Mouse (Mus musculus) liver (tissue): ENCODE data around the gene Tspan9.
A peak's percentile ranks its signal among the peaks of the same experiment; 100 is the strongest.

Experiments used
- DNase-seq: peaks from one replicate; pipeline ENCODE4 v3.0.0-alpha.2; 2020; ENCODE audit warnings: mixed read lengths

Tspan9 gene

DNA sequence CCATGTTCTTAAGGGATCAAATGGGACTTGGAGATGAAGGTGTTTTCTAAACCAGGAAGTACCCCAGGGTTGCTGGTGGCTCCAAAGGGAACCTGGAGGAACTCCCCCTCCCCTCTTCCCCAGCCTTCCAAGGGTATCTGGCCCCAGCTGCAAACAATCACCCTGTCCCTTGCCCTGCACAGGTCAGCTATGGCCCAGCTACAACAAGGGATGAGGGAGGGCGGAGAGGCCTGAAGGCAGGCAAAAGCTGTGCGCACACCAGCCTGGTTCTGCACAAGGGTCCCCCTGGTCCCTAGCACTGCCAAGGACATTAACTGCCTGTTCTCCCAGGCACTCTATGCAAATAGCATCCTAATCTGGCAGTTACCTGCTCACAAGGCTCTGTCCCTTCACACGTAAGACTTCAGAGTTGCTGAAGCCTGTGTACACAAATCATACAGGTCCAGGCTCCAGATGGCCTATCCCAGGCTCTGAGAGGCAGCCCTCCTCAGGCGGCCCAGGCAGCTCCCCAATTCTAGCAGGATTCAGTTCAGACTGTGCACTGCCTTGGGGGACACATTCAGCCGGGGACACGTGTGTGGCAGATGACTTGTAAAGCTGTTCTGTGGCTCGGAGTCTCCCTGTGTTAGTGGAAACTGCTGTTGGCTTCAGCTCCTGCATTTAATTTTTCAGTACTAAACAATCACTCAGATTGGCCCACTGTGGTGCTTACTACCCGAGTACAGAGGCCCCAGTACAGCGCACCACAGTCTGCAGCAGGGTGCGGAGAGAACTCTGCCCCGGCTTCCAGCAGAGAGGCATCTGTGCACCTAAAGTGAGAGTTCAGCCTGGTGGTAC is 133.0 kb downstream of the Tspan9 start:
- DNase-seq = no peak

DNA sequence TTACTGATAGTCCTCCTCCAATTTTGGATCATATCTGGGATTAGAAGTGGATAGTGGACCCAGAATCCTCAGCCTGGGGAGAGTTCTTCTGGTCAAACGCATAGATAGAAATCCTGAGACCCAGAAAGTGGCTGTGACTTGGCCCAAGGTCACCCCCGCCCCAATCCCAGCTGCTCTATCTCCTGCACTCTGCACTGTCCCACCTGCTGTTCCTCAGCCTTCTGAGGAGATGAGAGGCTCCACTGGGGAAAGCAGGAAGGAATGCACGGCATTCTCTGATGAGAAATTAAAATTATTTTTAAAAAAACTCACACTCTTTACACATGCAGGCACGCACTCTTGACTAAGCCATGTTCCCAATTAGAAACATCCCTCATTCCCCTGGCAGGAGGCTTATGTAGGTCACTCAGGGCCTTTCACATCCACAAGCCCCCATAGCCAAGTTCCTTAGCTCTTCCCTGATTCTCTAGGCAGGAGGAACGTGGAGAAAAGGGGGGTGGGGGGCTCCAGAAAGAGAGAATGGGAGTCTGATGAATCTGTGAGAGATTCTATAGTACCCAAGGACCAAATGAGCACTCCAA is 135.3 kb downstream of the Tspan9 start:
- DNase-seq = no peak

DNA sequence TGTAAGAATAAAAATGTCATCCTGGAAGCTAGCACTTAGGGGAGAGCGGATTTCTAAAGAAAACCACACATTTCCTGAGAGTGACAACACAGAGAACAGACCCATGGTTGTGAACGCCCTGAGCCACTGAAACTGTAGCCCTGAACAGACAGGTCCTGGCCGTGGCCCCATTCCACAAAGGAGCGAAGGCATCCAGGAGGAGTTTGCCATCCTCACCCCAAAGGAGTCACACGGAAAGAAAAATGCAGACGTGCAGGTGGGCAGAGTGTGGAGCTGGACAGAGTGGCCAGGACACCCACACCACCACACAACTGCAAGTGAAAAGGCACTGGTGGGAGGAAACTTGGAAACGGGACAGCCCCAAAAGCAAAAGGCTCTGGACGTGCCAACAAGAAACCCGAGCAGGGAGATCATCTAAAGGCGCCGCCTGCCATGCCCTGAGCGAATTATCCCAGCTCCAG is 136.1 kb downstream of the Tspan9 start:
- DNase-seq = no peak

DNA sequence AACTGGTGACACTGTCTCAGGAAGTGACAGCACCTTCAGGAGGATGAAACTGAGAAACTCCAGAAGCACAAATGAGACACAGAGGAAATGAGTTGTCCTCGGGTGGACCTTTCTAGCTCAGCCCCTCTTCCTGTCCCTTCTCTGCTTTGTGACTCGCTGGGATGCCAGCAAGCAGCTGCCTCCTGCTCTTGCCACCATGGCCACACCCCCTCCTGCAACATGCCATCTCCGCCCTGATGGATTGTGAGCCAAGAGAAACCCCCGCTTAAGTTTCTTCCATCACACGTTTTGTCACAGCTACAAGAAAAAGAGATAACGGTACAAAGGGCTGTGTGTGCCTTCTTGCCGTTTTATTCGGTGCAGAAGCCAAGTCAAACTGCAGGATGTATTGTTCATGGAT is 137.2 kb downstream of the Tspan9 start:
- no peak for DNase-seq

DNA sequence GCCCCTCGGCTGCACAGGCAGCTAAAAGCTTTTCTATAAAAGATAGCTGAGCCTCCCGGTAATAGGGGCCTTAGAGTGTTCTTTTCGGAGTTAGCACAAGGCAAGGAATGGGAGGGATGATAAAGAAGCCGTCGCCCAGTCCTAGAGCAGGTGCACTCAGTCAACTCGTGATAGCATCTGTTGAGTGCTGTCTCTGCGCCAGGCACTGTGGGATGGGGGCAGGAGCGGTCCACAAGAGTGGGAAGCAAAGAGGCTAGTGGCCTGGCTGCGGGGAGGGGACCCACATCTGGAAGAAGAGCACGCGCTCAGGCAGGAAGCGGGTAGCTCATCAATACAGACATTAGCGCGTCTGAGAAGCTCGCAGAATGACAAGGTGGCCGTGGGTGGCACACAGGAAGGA is 138.8 kb downstream of the Tspan9 start:
- DNase-seq = no peak

DNA sequence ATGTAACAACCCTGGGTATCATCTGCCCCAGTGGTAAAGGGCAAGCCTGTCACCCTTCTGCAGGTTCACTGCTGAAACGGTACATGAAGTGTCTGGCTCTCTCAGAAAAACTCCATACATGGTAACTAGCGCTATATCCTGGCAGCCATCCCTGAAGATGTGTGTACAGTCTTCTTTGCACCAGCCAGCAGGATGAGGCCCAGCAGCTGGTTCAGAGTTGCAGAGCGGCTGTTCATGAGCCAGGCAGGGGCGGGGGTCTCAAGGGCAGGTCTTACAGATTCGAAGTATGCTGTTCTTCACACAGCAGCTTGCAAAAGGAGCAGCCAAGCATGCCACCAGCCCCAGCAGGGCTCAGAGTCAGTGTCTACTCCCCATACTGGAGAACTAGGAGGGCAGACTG is 139.9 kb downstream of the Tspan9 start:
- no peak for DNase-seq

DNA sequence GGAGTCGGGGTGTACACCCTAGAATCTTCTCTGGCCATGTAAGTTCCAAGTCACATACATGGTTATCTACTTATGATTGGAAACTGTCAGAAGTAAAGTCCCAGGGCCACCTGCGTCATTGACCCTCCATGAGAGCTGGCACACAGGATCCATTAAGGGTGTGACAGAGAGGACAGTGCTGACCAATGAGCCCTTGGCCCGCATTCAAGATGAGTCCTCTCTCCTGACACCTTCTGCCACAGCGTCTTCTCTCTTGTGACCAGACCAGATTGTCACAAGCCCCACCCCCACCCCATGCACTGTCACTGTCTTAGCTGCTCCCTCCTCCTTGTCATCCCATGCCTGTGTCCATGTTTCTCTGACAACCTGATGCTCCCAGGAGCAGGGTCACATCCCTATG is 140.7 kb downstream of the Tspan9 start:
- DNase-seq = no peak

DNA sequence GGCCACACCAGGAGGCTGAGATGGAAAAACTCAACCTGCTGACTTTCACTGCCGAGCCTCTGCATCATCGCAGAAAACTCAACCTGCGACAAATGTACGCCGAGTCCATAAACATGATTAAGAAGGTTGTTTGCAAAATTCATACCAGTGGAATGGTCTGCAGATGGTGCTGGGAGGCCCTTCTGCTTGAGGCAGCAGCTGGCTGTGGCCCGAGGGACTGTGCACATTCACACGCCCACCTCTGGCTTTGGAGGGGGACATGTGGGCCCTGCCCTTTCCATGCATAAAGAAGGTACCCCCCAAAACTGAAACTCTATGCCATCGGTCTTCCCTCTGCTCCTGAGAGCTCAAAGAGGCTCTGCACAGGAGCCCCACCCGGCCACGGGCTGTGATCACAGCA is 141.3 kb downstream of the Tspan9 start:
- no peak for DNase-seq

DNA sequence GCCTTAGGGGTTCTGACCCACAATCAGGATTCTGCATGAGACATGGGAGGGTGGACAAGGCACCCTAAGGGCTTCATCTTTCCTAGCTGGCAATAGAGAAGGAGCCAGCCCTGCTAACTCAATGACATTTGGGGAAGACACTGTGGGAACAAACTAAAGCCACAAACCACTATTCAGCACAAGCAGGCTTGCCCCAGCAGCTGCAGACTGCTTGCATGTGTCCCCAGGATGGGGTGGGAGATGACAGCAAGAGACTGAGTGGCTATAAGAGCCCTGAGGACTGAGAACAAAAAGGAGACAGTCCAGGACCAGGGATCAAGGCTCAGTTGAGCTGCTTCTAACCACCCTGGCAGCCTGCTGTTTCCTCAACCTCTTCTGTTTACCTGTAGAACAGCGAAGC is 141.8 kb downstream of the Tspan9 start:
- no peak for DNase-seq

DNA sequence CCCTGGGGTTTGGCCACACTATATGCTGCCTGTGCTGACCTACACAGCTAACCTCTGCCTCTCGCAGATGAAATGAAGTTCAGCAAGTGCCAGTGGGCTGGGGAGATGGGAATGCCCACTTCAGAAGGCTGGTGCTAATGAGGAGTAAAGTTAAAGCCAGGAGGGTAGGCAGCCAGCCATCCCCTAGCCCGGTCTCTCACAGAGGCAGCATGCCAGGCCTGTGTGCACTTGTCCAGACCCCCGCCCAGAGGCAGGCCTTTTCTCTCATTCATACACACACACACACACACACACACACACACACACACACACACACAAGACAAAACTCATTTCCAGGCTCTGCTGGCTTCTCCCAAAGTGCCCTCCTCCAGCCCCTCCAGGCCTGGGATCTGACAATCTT is 142.6 kb downstream of the Tspan9 start:
- DNase-seq = no peak

DNA sequence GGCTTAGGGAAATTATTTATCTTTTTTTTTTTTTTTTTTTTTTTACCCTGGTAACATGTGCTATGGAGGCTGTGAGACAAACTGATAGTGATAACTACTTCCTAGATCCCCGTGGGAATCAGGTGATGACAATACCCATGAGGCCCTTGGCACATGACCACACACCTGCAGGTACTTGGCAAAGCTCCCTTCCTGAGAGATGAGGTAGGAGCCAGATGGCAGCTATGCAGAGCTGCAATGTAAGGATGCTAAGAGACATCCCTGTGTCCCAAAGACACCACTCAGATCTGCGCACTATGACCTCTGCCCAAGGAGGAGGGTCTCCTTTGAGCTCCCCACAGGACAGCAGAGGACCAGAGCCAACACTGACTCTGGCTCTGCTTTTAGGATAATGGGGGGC is 144.3 kb downstream of the Tspan9 start:
- DNase-seq = no peak

DNA sequence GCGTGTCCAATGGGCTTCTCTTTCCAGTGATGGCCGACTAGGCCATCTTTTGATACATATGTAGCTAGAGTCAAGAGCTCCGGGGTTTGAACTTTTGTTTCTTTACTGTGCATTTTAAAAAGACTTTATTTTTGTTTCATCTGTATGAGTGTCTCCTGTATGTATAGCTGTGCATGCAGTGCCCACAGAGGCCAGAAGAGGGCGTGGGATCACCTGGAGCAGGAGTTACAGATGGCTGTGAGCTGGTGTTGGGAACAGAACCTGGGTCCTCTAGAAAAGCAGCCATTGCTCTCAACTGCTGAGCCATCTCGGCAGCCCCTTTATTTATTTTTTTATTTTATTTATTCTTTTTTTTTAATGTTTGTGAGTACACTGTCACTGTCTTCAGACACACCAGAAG is 146.5 kb downstream of the Tspan9 start:
- DNase-seq = no peak

DNA sequence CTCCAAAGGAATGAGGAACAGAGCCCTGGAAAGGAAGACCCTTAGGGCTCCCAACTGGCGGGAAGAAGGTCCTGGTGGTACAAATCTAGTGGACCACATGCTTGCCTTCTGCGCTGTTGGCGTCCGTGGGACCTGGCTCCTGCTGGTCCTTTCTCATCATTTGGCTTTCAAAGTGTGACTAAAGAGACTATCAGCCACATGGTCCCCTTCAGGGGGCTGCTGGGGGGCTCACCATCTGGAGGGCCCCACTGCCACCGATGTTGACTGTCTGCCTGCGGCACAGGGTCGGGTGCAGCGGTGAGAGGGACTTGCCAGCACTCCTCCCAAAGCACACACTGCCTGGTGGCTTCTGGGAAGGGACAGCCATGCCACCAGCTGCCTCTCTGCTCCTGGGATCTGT is 150.4 kb downstream of the Tspan9 start:
- no peak for DNase-seq

DNA sequence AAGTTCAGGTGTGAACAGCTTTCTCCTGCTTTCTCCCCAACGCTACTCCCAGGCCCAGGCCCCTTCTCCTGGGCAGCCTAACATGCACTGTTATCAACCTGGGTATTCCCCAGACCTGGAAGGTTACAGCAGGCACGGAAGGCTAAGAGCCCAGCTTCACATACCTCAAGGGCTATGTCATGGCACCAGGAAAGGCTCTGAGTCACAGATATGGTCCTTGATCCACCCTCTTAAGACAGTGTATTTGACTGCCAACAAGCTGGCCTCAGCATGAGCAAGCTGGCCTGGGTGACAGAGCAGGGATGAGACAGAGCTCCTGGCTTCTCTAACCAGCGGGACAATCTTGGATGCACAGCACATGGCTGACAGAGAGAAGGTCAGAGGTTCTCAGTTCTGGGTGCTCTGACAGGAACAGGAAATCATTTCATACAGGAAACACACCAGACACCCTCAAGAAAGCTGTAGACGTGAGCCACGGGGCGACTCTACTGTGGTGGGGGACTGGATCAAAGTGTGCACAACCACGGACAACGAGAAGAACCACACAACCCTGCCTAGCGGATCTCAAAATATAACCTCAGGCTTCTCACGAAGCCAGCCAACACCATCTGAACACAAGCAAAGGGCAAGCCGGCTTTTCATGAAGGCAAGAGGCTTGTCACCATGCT is 151.8 kb downstream of the Tspan9 start:
- no peak for DNase-seq

DNA sequence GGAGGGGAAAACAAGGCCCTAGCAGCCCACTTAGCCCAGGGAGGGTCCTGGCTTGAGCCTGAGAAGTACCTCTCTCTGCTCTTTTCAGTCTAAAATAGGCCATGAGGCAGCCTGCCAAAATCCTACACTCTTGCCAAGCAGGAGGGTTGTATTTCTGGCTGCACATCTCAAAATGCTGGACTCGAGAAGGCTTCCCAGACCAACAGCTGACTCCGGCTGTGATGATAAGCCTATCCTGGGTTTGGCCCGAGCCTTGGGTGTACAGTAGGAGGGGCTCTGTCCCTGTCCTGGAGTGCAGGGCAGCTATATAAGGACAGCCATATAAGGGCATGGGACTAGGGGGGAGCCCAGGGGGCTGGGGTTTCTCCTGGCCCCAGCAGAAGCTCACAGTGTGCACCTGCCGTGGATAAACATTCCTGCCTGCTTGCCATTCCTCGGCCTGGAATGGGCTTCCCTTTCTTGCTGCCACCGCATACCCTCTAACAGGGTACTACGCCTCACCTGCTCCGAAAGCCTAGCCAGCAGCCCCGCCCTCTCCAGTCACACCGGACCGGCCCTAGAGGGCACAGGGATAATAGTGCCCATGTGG is 153.7 kb downstream of the Tspan9 start:
- peak; percentile 20 for DNase-seq

DNA sequence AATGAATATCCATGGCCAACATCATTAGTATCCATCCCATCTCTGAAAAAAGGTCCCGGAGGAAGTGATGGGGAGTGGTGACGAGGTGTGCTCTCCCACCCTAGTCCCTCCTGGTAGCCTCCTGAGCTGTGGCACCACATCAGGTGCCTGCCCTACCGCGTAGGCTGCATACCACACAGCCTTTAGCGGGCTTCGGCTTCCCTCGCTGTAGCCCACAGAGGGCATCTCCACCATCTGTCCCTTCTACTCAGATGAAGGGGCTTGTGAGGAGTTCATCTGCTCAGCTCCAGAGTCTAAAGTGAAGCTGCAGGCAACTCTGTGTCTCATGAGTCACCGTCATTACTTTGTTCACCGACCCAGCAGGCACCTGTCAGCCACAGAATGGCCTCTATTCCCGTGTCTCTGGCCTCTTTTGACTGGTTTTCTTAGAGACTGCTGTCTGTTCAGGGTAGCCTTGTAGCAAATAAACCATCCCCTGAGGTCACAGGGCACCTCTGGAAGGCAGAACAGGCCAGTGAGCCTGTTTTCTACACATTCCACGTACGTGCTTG is 154.4 kb downstream of the Tspan9 start:
- DNase-seq = no peak

DNA sequence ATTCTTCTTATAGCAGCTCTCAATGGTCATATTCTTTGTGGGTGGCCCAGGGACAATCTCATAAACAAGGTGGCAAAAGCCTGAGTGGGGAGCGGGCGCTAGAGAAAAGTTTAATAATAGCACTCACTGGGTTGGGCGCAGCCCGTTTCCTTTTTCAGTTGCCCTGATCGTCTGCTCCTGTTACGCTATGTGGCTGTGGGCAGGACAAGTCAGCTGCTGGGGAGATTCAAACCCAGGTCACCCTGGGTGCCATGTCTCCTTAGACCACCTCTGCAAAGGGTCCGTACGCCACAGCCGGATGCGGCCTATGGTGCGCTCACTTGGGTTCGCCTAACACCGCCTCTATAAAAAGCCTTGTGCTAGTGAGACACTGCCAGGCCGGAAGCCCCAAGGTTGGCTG is 156.0 kb downstream of the Tspan9 start:
- DNase-seq = no peak

DNA sequence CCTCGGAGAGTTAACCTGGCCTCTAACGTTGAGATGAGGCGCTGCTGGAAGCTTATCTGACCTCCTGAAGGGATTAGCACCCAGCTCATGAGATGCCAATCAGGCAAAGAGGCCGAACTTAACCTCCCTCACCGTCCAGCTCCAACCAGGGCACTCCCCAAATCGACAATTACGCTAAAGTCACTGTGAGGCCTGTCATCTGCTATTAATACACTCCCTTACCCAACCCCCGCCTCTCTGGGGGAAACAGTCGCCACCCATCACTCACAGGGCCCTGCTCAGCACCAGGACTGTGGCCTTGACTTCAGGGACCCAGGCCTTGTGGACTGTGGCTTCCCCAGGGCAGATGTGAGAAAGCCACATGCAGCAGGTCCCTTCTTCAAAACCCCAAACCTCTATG is 157.0 kb downstream of the Tspan9 start:
- DNase-seq = no peak

DNA sequence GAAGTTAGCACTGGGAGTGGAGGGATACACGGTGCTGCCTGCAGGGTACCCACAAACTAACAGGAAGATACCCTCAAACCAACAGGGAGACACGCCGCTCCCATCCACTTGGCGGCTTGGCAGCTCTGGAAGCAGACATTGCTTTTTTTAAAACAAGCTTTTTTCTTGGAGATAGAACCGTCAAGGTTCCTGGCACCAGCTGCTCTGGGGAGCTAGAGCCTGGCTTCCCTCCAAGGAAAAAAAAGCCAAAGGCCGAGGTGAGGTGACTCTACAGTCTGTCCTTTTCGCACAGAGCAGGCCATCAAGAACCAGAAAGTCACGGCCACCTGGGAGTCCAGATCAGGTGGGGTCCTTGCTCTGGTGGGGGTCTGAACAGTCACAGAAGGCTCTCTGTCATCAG is 162.2 kb downstream of the Tspan9 start:
- DNase-seq = no peak

DNA sequence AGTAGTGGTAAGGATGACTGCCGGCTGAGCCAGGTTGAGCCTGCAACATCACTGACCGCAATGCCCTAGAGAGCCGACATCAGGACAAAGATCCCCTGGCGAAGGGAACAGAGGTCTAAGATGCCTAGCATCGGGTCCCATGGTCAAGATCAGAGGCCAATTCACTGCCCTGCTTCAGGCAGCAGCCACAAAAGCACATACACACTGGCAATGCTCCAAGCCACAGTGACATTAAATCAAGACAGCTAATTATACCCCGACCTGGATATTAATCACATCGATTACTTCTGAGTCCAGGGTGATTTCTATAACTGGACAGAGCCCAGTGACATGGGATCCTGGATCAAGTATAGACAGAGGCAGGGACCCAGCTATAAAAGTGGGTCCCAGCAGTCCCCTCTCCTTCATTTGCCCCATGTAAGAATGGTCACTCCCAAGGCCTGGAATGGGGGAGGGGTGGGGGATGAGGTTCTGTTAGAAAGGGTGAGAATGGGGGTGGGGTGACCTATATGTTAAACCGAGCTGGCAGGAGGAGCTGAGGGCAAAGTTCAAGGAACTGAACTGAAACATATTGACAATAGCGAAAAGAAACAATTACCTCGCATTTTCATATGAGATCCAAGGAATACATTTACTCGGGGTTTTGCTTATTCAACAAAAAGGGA is 162.9 kb downstream of the Tspan9 start:
- no peak for DNase-seq

DNA sequence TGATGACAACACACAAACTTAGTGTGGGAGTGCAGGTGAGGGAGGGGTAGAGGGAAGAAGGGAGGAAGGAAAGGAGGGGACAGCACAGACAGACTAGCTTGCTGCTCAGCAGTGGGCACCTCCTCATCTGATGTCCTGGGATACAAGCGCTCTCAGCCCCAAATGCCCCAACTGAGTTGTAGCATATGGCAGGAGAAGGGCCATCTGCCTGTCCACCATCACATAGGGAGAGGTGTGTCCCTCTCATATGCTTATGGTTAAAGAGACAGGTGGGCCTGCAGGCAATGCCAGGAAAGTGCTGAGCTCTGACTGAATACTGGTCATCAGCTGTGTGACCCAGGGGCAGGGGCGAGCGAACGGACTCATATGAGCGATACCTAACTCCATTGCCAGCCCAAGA is 163.6 kb downstream of the Tspan9 start:
- DNase-seq = no peak

DNA sequence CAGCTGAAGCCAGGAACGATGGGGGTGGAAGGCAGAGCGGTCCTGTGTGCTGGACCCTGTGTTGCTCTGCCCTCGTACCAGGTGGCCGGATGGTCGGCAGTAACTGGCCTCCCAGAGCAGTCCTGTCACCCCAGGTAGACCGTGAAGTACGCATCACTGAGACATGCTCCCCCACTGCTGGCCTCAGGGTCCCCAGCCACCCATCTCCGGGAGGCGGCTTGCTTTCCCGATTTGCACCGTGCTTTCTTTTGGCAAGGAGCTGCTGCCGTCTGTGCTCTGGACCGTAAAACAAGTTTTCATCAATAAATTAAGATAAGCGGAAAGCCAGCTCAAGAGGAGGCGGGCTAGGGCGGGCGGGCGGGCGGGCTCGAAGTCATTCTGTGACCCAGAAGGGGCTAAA is 164.5 kb downstream of the Tspan9 start:
- DNase-seq = no peak

DNA sequence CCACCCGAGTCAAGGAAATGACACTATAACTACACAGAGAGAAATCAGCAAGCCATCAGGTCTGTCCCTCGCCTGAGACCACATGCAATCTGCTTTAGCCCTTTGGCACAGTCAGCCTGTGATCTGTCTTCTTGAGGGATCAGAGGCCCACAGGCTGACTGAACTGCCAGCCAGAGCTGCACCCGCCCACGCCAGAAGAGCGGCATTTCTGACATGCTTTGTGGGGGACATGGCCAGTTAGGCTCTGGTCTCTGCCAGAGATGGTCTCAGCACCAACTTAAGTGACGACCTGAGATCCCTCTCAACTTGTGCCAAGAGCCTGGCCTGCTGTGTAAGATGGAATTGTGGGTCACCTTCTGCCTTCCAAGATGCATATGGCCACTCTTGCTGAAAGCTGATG is 166.7 kb downstream of the Tspan9 start:
- no peak for DNase-seq
